Mouse (Mus musculus): ENCODE data around the gene Olfr1122.
"Not testable (repeated sequence)": the region's sequence is repeated elsewhere in the genome, so short reads cannot be mapped to it uniquely, and the experiment has no call there.

Olfr1122 gene

GRCm38 (mm10) chr2:87385549-87385948, at the start of gene Olfr1122:
TSS of gene Olfr1122 (plus strand) at chr2:87385849.
- no peak for DNase-seq (ENCODE audit: low spot score)

GRCm38 (mm10) chr2:87354515-87354914, 31.1 kb upstream of the Olfr1122 start, which contains the start of gene Olfr1120:
TSS of gene Olfr1120 (plus strand) at chr2:87354815.
- DNase-seq (ENCODE audit: low spot score): no peak

GRCm38 (mm10) chr2:87360121-87360520, 25.5 kb upstream of the Olfr1122 start:
- not testable (repeated sequence) for DNase-seq (ENCODE audit: low spot score)

- DNase-seq (ENCODE audit: low spot score): no peak
Observed at GRCm38 (mm10) chr2:87369595-87369994, 16.1 kb upstream of the Olfr1122 start, which contains the start of gene Olfr1121. TSS of gene Olfr1121 (plus strand) at chr2:87369895.

GRCm38 (mm10) chr2:87371726-87372125, 13.9 kb upstream of the Olfr1122 start:
- no peak for DNase-seq (ENCODE audit: low spot score)

GRCm38 (mm10) chr2:87383935-87384334, 1.7 kb upstream of the Olfr1122 start:
- DNase-seq (ENCODE audit: low spot score): no peak

GRCm38 (mm10) chr2:87393605-87394004, 8.0 kb downstream of the Olfr1122 start:
- not testable (repeated sequence) for DNase-seq (ENCODE audit: low spot score)

- not testable (repeated sequence) for DNase-seq (ENCODE audit: low spot score)
Observed at GRCm38 (mm10) chr2:87394686-87395085, 9.0 kb downstream of the Olfr1122 start.

GRCm38 (mm10) chr2:87416335-87416734, 30.7 kb downstream of the Olfr1122 start, which contains the start of gene Olfr1123:
TSS of gene Olfr1123 (plus strand) at chr2:87416635.
- no peak for DNase-seq (ENCODE audit: low spot score)

- DNase-seq (ENCODE audit: low spot score): no peak
Observed at GRCm38 (mm10) chr2:87429975-87430374, 44.3 kb downstream of the Olfr1122 start, which contains the start of gene Olfr1124. TSS of gene Olfr1124 (plus strand) at chr2:87430275.

- no peak for DNase-seq (ENCODE audit: low spot score)
Observed at GRCm38 (mm10) chr2:87437731-87438130, 52.1 kb downstream of the Olfr1122 start.
